Mouse (Mus musculus) forebrain, embryonic 16.5 days (tissue): Measurements from ENCODE around the gene Prss16. TPM values are rescaled to one million over a fixed set of nuclear protein-coding genes. Genes with fewer than 3 reads are reported as not detected.
"Not testable (repeated sequence)": the region's sequence is repeated elsewhere in the genome, so short reads cannot be mapped to it uniquely, and the experiment has no call there.

Experiments
- ATAC-seq: fragments of 200-750 bp; cut with Nextera tagmentation; 2 replicates; pipeline ENCODE4 v1.8.0; 2017; ENCODE audit warnings: mild to moderate bottlenecking, moderate library complexity
- H3K27ac ChIP-seq: fragments of 300-500 bp; sonication (generic); 2 replicates; pipeline ENCODE4 v1.5.1; 2014; ENCODE audit warnings: low read length, control low read depth
- H3K27me3 ChIP-seq: fragments of 300-500 bp; sonication (generic); replicated peaks from 2 replicates; pipeline ENCODE4 v1.6.1; 2014; ENCODE audit warnings: low read length; ENCODE audit not compliant: control insufficient read depth, insufficient read depth
- H3K36me3 ChIP-seq: fragments of 300-500 bp; sonication (generic); 2 replicates; pipeline ENCODE4 v1.6.1; 2014; ENCODE audit not compliant: control insufficient read depth, insufficient read depth
- H3K4me1 ChIP-seq: fragments of 300-500 bp; sonication (generic); replicated peaks from 2 replicates; pipeline ENCODE4 v1.6.1; 2014; ENCODE audit warnings: low read length; ENCODE audit not compliant: control insufficient read depth, insufficient read depth
- H3K4me2 ChIP-seq: fragments of 300-500 bp; sonication (generic); 2 replicates; pipeline ENCODE4 v1.6.1; 2014; ENCODE audit warnings: mild to moderate bottlenecking, low read length, control low read depth
- H3K4me3 ChIP-seq: fragments of 300-500 bp; sonication (generic); replicated peaks from 2 replicates; pipeline ENCODE4 v1.5.1; 2014; ENCODE audit warnings: mild to moderate bottlenecking, low read length, control low read depth
- H3K9ac ChIP-seq: fragments of 300-500 bp; sonication (generic); replicated peaks from 2 replicates; pipeline ENCODE4 v1.6.1; 2014; ENCODE audit warnings: low read depth, low read length, control low read depth
- H3K9me3 ChIP-seq: fragments of 300-500 bp; sonication (generic); 2 replicates; pipeline ENCODE4 v1.6.1; 2016; ENCODE audit warnings: low read length; ENCODE audit not compliant: control insufficient read depth
- WGBS: fragments of 180-500 bp; shearing (Covaris S2); extraction: QIAGEN DNeasy Blood & Tissue Kit; methylation state at CpG from one replicate; pipeline ENCODE4 v1.1.7; 2014; 5-methylcytosine and 5-hydroxymethylcytosine counted together
- polyA plus RNA-seq: library from polyadenylated mRNA; unstranded; fragments of >200 nt; fragmentation: Nextera tagmentation; extraction: Ambion mirVana; gene quantifications from 2 replicates; pipeline ENCODE4 v1.2.1, GENCODE M21; 2015

Gene Prss16
- polyA plus RNA-seq, 1 experiment from 2014 or later = 0.19 TPM

- 53% methylated on average over 3 of the region's 3 CpGs for WGBS
- Histone ChIP-seq H3K4me2 (peak overlapping the region; percentile 77), H3K9ac (no peak overlapping the region)
Observed at GRCm38 (mm10) chr13:22036986-22037385, 27.4 kb upstream of the Prss16 start.

GRCm38 (mm10) chr13:22036149-22036956 is 26.8 kb upstream of the Prss16 start:
- Histone ChIP-seq H3K4me1 (peaks cover 27% of the 10 kb centered on the region), H3K4me2 (peak overlapping the region; percentile 77), H3K36me3 (no peaks in the 10 kb centered on the region), H3K27ac (peak overlapping the region; percentile 81), H3K9ac (peak overlapping the region; percentile 53), H3K27me3 (no peaks in the 10 kb centered on the region), H3K4me3 (peak overlapping the region; percentile 44), H3K9me3 (no peaks in the 10 kb centered on the region)
- WGBS = 2% methylated on average over 16 of the region's 23 CpGs
- peak; percentile 13; the same call in 1 of the 2 replicates for ATAC-seq

More at GRCm38 (mm10) chr13:22036986-22037385, 27.4 kb upstream of the Prss16 start:
- ATAC-seq = no peak
- H3K27me3 ChIP-seq = no peaks in the 10 kb centered on the region
- H3K4me1 ChIP-seq = peaks cover 28% of the 10 kb centered on the region
- peak overlapping the region; percentile 81; the same call in 1 of the 2 replicates for H3K27ac ChIP-seq
- H3K36me3 ChIP-seq = no peaks in the 10 kb centered on the region
- no peak overlapping the region; the same call in 1 of the 2 replicates for H3K4me3 ChIP-seq
- no peaks in the 10 kb centered on the region for H3K9me3 ChIP-seq

GRCm38 (mm10) chr13:22035267-22036148 is 26.0 kb upstream of the Prss16 start, which contains the start of the genes Hist1h2ah and Hist1h2bk:
TSS of gene Hist1h2ah (minus strand) at chr13:22035568.
TSS of gene Hist1h2bk (plus strand) at chr13:22035870.
- WGBS = 0% methylated on average over 21 of the region's 69 CpGs
- H3K36me3 ChIP-seq, H3K9me3 ChIP-seq, H3K27me3 ChIP-seq: not testable (repeated sequence)
- Histone ChIP-seq H3K4me3 (peak within 1 kb of the TSS; percentile 48), H3K9ac (peak within 1 kb of the TSS; percentile 53), H3K4me1 (peaks cover 25% of the 10 kb centered on the region), H3K4me2 (peak within 1 kb of the TSS; percentile 77), H3K27ac (peak within 1 kb of the TSS; percentile 81)
- ATAC-seq = peak; percentile 99

GRCm38 (mm10) chr13:22034443-22035266 is 25.1 kb upstream of the Prss16 start:
- no peak for ATAC-seq
- 0% methylated on average over 10 of the region's 14 CpGs for WGBS
- H3K9me3 ChIP-seq = no peaks in the 10 kb centered on the region
- H3K27me3 ChIP-seq = no peaks in the 10 kb centered on the region
- H3K4me1 ChIP-seq = peaks cover 17% of the 10 kb centered on the region
- peak overlapping the region; percentile 46 for H3K9ac ChIP-seq
- peak overlapping the region; percentile 42 for H3K4me3 ChIP-seq
- H3K27ac ChIP-seq = peak overlapping the region; percentile 56
- peak overlapping the region; percentile 60 for H3K4me2 ChIP-seq
- no peaks in the 10 kb centered on the region for H3K36me3 ChIP-seq

- Histone ChIP-seq H3K27ac (no peak overlapping the region), H3K36me3 (no peaks in the 10 kb centered on the region), H3K9me3 (no peaks in the 10 kb centered on the region), H3K27me3 (no peaks in the 10 kb centered on the region), H3K4me1 (peaks cover 21% of the 10 kb centered on the region), H3K4me3 (peak overlapping the region; percentile 9; the same call in 1 of the 2 replicates), H3K9ac (no peak overlapping the region), H3K4me2 (peak overlapping the region; percentile 60)
- ATAC-seq = no peak
- WGBS = 45% methylated on average over 5 of the region's 5 CpGs
Observed at GRCm38 (mm10) chr13:22033741-22034442, 24.4 kb upstream of the Prss16 start.

- ATAC-seq = no peak
- Histone ChIP-seq H3K9ac (no peak overlapping the region), H3K9me3 (no peaks in the 10 kb centered on the region), H3K27ac (no peak overlapping the region), H3K4me1 (peaks cover 17% of the 10 kb centered on the region), H3K36me3 (no peaks in the 10 kb centered on the region), H3K27me3 (no peaks in the 10 kb centered on the region), H3K4me2 (no peak overlapping the region), H3K4me3 (no peak overlapping the region)
- WGBS = 9% methylated on average over 4 of the region's 4 CpGs
Observed at GRCm38 (mm10) chr13:22030493-22030892, 21.0 kb upstream of the Prss16 start.

GRCm38 (mm10) chr13:22029928-22030327 is 20.4 kb upstream of the Prss16 start:
- WGBS = 26% methylated on average over 8 of the region's 8 CpGs
- no peak for ATAC-seq
- no peak overlapping the region for H3K27ac ChIP-seq

GRCm38 (mm10) chr13:22028673-22029460 is 19.3 kb upstream of the Prss16 start:
- peak overlapping the region; percentile 79 for H3K4me2 ChIP-seq
- H3K27ac ChIP-seq = peak overlapping the region; percentile 84
- H3K27me3 ChIP-seq = no peaks in the 10 kb centered on the region
- H3K4me3 ChIP-seq = peak overlapping the region; percentile 71
- ATAC-seq = peak; percentile 74
- H3K36me3 ChIP-seq = no peaks in the 10 kb centered on the region
- H3K4me1 ChIP-seq = peaks cover 7% of the 10 kb centered on the region
- H3K9me3 ChIP-seq = no peaks in the 10 kb centered on the region
- WGBS = under 1% methylated on average over 40 of the region's 40 CpGs
- peak overlapping the region; percentile 76 for H3K9ac ChIP-seq

More at GRCm38 (mm10) chr13:22029928-22030327, 20.4 kb upstream of the Prss16 start:
- Histone ChIP-seq H3K4me2 (no peak overlapping the region), H3K4me1 (peaks cover 16% of the 10 kb centered on the region), H3K27me3 (no peaks in the 10 kb centered on the region), H3K9me3 (no peaks in the 10 kb centered on the region), H3K36me3 (no peaks in the 10 kb centered on the region), H3K4me3 (no peak overlapping the region), H3K9ac (no peak overlapping the region)
